Mouse (Mus musculus): ENCODE results near the gene Ptpn18.

- TF ChIP-seq ZKSCAN1 (IDR thresholded peaks at IDR 0.05; ENCODE audit: borderline replicate concordance, low read depth, low read length) = no peak
- no peak for TF ChIP-seq RAD21 (IDR thresholded peaks at IDR 0.05; ENCODE audit: low read depth, low read length)
- no peak for TF ChIP-seq KAT2A (IDR thresholded peaks at IDR 0.05; ENCODE audit: insufficient replicate concordance, low read length)
- TF ChIP-seq MAX (IDR thresholded peaks at IDR 0.05; ENCODE audit: low read length) = no peak
- no peak for TF ChIP-seq CTCF (conservative IDR thresholded peaks at IDR 0.05 in 1 of 2, IDR thresholded peaks at IDR 0.05 in 1 of 2; ENCODE audit: low read depth in 2 of 2, low read length in 2 of 2)
- TF ChIP-seq ETS1 (conservative IDR thresholded peaks at IDR 0.05; ENCODE audit: low read depth, low read length) = no peak
- TF ChIP-seq SIN3A (IDR thresholded peaks at IDR 0.05; ENCODE audit: low read length) = no peak
- TF ChIP-seq USF1 (IDR thresholded peaks at IDR 0.05; ENCODE audit: low read depth, low read length) = no peak
- TF ChIP-seq USF2 (conservative IDR thresholded peaks at IDR 0.05; ENCODE audit: low read depth, low read length) = no peak
- TF ChIP-seq POLR2A (IDR thresholded peaks at IDR 0.05; ENCODE audit: low read depth, low read length) = no peak
- no peak for TF ChIP-seq HCFC1 (IDR thresholded peaks at IDR 0.05; ENCODE audit: low read depth, low read length)
- TF ChIP-seq MAFK (IDR thresholded peaks at IDR 0.05; ENCODE audit: insufficient replicate concordance, low read length) = no peak
Measured at GRCm38 (mm10) chr1:34507986-34508385, 48.4 kb downstream of the Ptpn18 start.

Measured in CH12.LX (cell line).